Mouse (Mus musculus): ENCODE measurements at regions not wholly inside any gene's neighbourhood (a gene's known extent, or its start where the extent isn't known, plus 50 kb on each side); places are given as distances from the start of the nearest gene placed in this dataset.

DNA sequence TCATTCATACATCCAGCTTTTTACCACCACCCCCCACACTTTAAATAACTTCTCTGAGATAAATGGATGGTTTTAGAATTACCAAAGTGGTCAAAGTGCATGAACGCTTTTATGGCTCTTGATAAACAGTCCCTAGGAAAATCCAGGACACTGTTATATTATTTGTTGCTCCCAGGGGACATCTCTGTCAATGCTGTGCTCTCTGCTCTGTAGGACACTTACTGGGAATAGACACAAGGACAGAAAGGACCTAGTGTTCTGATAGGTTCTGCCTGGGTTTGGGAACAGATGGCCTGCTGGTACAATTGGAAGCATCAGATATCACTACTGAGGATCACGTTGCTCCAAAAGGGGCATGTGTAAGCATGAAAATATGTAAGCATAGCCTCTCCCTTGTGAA is 132.8 kb downstream of the Akr1d1 start:
- Histone ChIP-seq H3K4me3 (replicated peaks in 1 of 3; ENCODE audit: low read depth in 2 of 3, low read length in 2 of 3, poor library complexity in 1 of 3) (no peak overlapping the region), H3K27me3 (replicated peaks) (no peaks in the 10 kb centered on the region), H3K9me3 (replicated peaks; ENCODE audit: low read length) (no peaks in the 10 kb centered on the region), H3K4me1 (ENCODE audit: control insufficient read depth in 1 of 2, insufficient read depth in 2 of 2) (peaks cover 3 to 7% of the 10 kb centered on the region in 2 experiments), H3K9ac (ENCODE audit: insufficient read depth, low read depth) (no peak overlapping the region), H3K36me3 (replicated peaks in 1 of 2; ENCODE audit: control insufficient read depth in 1 of 2, insufficient read depth in 1 of 2, low read length in 1 of 2) (no peaks in the 10 kb centered on the region), H3K4me2 (ENCODE audit: insufficient read depth, low read depth, poor library complexity, severe bottlenecking) (no peak overlapping the region), H3K79me2 (replicated peaks; ENCODE audit: control insufficient read depth, extremely low read depth, insufficient read depth, poor library complexity, severe bottlenecking) (no peaks in the 10 kb centered on the region), H3K27ac (ENCODE audit: insufficient read depth, low read depth) (no peak overlapping the region)
- DNase-seq (ENCODE audit: extremely low read depth): no peak
- in situ Hi-C loops (cut with MboI; ENCODE audit: low pct_ligation_motif_present, low pct_unique_long_range_greater_than_20kb, low sequenced_read_pairs): no loop called here
- dilution Hi-C loops (cut with MboI; ENCODE audit: extremely low pct_ligation_motif_present, extremely low pct_unique_long_range_greater_than_20kb, low sequenced_read_pairs): no loop called here
- TF ChIP-seq MAX (IDR thresholded peaks at IDR 0.05; ENCODE audit: low read length): no peak
- no peak for TF ChIP-seq TBP (conservative IDR thresholded peaks at IDR 0.05; ENCODE audit: low read depth, low read length)
- TF ChIP-seq CHD2 (IDR thresholded peaks at IDR 0.05; ENCODE audit: low read length): no peak
- no peak for TF ChIP-seq POLR2A (IDR thresholded peaks at IDR 0.05; ENCODE audit: low read depth, low read length)
- no peak for TF ChIP-seq MAFK (IDR thresholded peaks at IDR 0.05; ENCODE audit: insufficient replicate concordance, low read length)
- no peak for TF ChIP-seq BHLHE40 (IDR thresholded peaks at IDR 0.05; ENCODE audit: low read depth, low read length)
- TF ChIP-seq POLR2AphosphoS2 (IDR thresholded peaks at IDR 0.05; ENCODE audit: low read depth, low read length): no peak
- TF ChIP-seq IRF4 (IDR thresholded peaks at IDR 0.05; ENCODE audit: low read depth, low read length): no peak
- TF ChIP-seq MXI1 (IDR thresholded peaks at IDR 0.05; ENCODE audit: low read depth, low read length): no peak
- TF ChIP-seq NRF1 (IDR thresholded peaks at IDR 0.05; ENCODE audit: low read depth, low read length): no peak
- no peak for TF ChIP-seq E2F4 (IDR thresholded peaks at IDR 0.05; ENCODE audit: insufficient replicate concordance, low read depth, low read length)
- TF ChIP-seq JUN (IDR thresholded peaks at IDR 0.05; ENCODE audit: insufficient read depth, low read depth, low read length): no peak
- TF ChIP-seq ELF1 (IDR thresholded peaks at IDR 0.05; ENCODE audit: low read depth, low read length): no peak
- TF ChIP-seq NELFE (IDR thresholded peaks at IDR 0.05; ENCODE audit: low read depth, low read length): no peak

DNA sequence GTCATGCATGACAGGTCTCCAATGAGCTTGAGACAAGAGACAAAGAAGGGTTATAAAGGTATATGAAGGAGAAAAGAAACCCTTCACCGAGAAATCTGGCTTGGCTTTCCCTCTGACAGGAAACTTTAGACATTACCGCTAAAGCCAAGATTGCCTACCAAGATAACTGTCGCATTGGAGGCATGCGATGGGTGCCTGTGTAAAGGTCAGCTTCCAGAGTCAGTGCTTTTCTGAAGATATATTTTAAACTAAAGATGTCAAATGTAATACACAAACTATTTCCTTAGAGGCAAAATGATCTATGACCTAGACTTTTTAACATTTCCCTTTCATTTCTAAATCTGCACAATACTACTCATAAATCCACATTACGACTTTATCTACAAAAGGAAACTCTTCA is 135.6 kb downstream of the Akr1d1 start:
- TF ChIP-seq TBP (conservative IDR thresholded peaks at IDR 0.05; ENCODE audit: low read depth, low read length) (no peak), JUN (IDR thresholded peaks at IDR 0.05; ENCODE audit: insufficient read depth, low read depth, low read length) (no peak), EP300 (IDR thresholded peaks at IDR 0.05; ENCODE audit: low read length) (no peak), MYC (IDR thresholded peaks at IDR 0.05; ENCODE audit: low read depth, low read length) (no peak)
- Histone ChIP-seq H3K79me2 (replicated peaks; ENCODE audit: control insufficient read depth, extremely low read depth, insufficient read depth, poor library complexity, severe bottlenecking) (no peaks in the 10 kb centered on the region), H3K36me3 (replicated peaks in 1 of 2; ENCODE audit: control insufficient read depth in 1 of 2, insufficient read depth in 1 of 2, low read length in 1 of 2) (no peaks in the 10 kb centered on the region), H3K4me3 (replicated peaks in 1 of 3; ENCODE audit: low read depth in 2 of 3, low read length in 2 of 3, poor library complexity in 1 of 3) (no peak overlapping the region), H3K27ac (ENCODE audit: insufficient read depth, low read depth) (no peak overlapping the region), H3K4me2 (ENCODE audit: insufficient read depth, low read depth, poor library complexity, severe bottlenecking) (no peak overlapping the region), H3K9ac (ENCODE audit: insufficient read depth, low read depth) (no peak overlapping the region), H3K9me3 (replicated peaks; ENCODE audit: low read length) (no peaks in the 10 kb centered on the region), H3K4me1 (ENCODE audit: control insufficient read depth in 1 of 2, insufficient read depth in 2 of 2) (no peaks in the 10 kb centered on the region), H3K27me3 (replicated peaks) (no peaks in the 10 kb centered on the region)
- DNase-seq (ENCODE audit: extremely low read depth): no peak
- in situ Hi-C loops (cut with MboI; ENCODE audit: low pct_ligation_motif_present, low pct_unique_long_range_greater_than_20kb, low sequenced_read_pairs): no loop called here
- dilution Hi-C loops (cut with MboI; ENCODE audit: extremely low pct_ligation_motif_present, extremely low pct_unique_long_range_greater_than_20kb, low sequenced_read_pairs): no loop called here
